Mouse (Mus musculus) megakaryocyte, embryonic 14.5 days (primary cell): ENCODE measurements at regions not wholly inside any gene's neighbourhood (a gene's known extent, or its start where the extent isn't known, plus 50 kb on each side); places are given as distances from the start of the nearest gene placed in this dataset.

Experiments
- H3K27me3 ChIP-seq: replicated peaks from 2 replicates; pipeline ENCODE3; 2012; ENCODE audit warnings: inconsistent platforms
- H3K36me3 ChIP-seq: replicated peaks from 2 replicates; pipeline ENCODE3; 2012; ENCODE audit warnings: low read length, inconsistent platforms, mixed read lengths
- H3K4me1 ChIP-seq: 2 replicates; pipeline ENCODE4 v1.6.1; 2012; ENCODE audit warnings: inconsistent platforms
- H3K4me3 ChIP-seq: replicated peaks from 2 replicates; pipeline ENCODE3; 2012; ENCODE audit warnings: moderate library complexity, mild to moderate bottlenecking, inconsistent platforms
- H3K9me3 ChIP-seq: 2 replicates; pipeline ENCODE4 v1.6.1; 2012; ENCODE audit warnings: inconsistent platforms
- FLI1 ChIP-seq: IDR thresholded peaks from 2 replicates; pipeline ENCODE4 v1.6.1; 2012; ENCODE audit warnings: low read length, inconsistent platforms, mixed read lengths
- GATA1 ChIP-seq: IDR thresholded peaks from 3 replicates; pipeline ENCODE4 v1.6.1; 2012; ENCODE audit warnings: mixed read lengths, low read length, inconsistent platforms, borderline replicate concordance

DNA sequence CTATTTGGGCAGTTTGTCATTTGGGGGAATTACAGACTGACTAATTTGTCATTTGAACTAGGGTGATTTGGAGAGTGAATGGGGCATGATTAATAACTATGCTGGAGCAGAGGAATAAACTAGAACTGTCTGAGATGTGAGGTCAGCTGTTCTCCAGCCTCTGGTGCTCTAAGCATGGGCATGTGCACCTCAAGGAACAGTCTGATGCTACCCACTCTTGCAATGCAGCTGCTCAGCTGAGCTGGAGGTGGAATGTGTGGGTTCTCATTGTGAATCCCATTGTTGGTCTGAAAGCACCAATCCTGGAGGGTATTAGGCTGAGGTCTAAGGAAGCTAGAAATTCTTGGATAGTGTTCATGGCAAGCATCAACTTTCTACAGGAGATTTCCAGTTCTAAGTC lies 192.8 kb upstream of the Slc30a5 start:
- TF ChIP-seq FLI1 (no peak), GATA1 (no peak)
- H3K4me3 ChIP-seq = no peak overlapping the region

DNA sequence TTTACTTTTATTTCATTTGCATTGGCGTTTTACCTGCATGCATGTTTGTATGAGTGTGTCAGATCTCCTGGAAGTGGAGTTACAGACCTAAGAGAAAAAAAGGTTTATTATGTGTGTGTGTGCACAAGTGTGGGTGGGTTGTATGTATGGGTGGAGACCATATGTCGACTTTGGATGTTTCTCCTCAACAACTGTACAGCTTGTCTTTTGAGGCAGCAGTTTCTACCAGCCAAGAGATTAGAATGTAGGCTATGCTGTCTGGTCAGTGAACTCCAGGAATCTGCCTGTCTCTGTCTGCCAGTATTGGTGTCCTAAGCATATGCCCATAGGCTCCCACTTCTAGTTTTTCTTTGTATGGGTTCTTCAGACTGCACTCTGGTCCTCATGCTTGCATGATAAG lies 192.3 kb upstream of the Slc30a5 start:
- peaks cover 9% of the 10 kb centered on the region for H3K27me3 ChIP-seq
- no peaks in the 10 kb centered on the region; the same call in 1 of the 2 replicates for H3K9me3 ChIP-seq
- H3K4me1 ChIP-seq = peaks cover 10% of the 10 kb centered on the region
- no peak overlapping the region for H3K4me3 ChIP-seq
- H3K36me3 ChIP-seq = no peaks in the 10 kb centered on the region
- no peak for TF ChIP-seq FLI1
- no peak for TF ChIP-seq GATA1

More for the DNA sequence above, 192.8 kb upstream of the Slc30a5 start:
- H3K9me3 ChIP-seq = no peaks in the 10 kb centered on the region
- peaks cover 9% of the 10 kb centered on the region for H3K27me3 ChIP-seq
- H3K36me3 ChIP-seq = no peaks in the 10 kb centered on the region
- H3K4me1 ChIP-seq = peaks cover 10% of the 10 kb centered on the region

DNA sequence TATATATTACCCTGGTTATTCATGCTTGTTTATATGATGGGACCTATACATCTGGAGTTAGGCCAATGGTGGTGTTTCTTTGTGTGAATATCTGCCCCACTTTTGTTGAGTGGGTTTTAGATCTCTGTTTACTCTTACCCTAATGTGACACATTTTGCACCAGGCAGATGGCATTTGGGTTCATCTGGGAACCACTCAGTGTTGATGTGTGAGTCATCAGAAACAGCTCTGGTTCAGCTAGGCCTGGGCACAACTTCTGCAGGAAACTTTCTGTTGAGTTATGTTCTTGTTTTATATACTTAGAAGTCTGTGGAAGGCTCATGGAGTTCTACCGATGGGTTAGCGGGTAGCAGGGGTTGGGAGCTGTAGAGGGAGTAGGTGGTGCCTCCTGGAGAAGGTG lies 191.7 kb upstream of the Slc30a5 start:
- no peak overlapping the region for H3K4me3 ChIP-seq
- TF ChIP-seq FLI1 = no peak
- no peak for TF ChIP-seq GATA1

DNA sequence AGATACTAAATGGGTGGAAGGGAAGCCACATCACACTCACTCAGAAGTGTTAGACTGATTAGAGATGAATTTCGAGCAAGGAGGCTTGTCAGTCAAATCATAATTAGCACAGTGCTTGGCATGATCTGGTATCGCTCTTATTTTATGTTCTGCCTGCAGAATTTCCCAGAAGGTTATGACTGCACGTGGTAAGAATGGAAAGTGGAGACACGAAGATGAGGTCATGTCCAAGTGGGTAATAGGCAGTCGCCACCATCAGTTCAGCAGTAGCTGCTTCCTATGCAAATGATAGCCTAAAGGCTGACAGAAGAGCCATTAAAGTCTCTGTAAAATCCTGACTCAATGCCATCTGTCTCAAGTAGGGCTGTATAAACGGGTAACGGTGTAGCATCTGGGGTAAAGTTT lies 186.0 kb upstream of the Slc30a5 start:
- H3K4me3 ChIP-seq = no peak overlapping the region
- H3K4me1 ChIP-seq = no peaks in the 10 kb centered on the region
- no peaks in the 10 kb centered on the region for H3K27me3 ChIP-seq
- H3K36me3 ChIP-seq = no peaks in the 10 kb centered on the region
- TF ChIP-seq FLI1 = no peak
- TF ChIP-seq GATA1 = no peak
- no peaks in the 10 kb centered on the region; the same call in 1 of the 2 replicates for H3K9me3 ChIP-seq

More for the DNA sequence above, 191.7 kb upstream of the Slc30a5 start:
- Histone ChIP-seq H3K4me1 (peaks cover 10% of the 10 kb centered on the region), H3K9me3 (no peaks in the 10 kb centered on the region; the same call in 1 of the 2 replicates), H3K36me3 (no peaks in the 10 kb centered on the region), H3K27me3 (peaks cover 9% of the 10 kb centered on the region)

DNA sequence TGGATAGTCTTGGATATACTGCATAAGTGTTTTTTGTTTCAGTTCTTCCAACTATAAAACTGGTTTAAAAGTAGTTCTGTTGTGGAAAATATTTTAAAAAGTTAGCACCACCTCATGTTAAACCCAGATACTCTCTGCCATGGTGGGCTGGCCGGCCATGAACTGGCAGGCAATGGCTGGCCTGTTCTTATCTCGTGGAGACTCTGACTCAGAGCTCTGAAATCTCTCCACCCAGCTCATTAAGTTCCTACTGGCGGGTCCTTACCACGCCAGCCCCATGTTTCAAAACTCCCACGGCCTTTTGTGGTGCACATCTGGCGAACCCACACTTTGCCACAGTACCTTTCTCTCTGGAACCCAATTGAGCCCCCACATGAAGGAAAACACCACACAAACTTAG lies 183.8 kb upstream of the Slc30a5 start:
- Histone ChIP-seq H3K9me3 (no peaks in the 10 kb centered on the region; the same call in 1 of the 2 replicates), H3K4me1 (no peaks in the 10 kb centered on the region), H3K36me3 (no peaks in the 10 kb centered on the region), H3K4me3 (no peak overlapping the region), H3K27me3 (no peaks in the 10 kb centered on the region)
- TF ChIP-seq GATA1 (no peak), FLI1 (no peak)

DNA sequence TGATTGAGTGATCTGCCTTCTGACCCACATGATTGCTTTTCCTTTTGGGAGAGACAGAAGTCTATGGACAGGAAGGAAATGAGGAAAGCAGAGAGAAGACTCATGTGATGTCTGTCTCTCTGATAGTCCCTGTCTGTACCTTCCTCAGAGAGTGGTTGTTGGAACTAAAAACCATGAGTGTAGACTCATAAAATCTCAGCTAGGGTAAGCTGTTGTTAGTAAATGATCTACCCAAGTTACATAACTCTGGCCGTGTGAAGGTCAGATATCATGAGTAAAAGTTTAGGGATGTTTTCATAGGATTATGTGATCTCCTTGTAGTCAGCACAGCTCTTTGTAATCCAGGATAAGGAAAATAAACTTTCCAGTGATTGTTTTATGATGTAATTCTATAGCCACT lies 183.0 kb upstream of the Slc30a5 start:
- Histone ChIP-seq H3K36me3 (no peaks in the 10 kb centered on the region), H3K4me1 (no peaks in the 10 kb centered on the region), H3K4me3 (no peak overlapping the region), H3K27me3 (no peaks in the 10 kb centered on the region), H3K9me3 (no peaks in the 10 kb centered on the region; the same call in 1 of the 2 replicates)
- TF ChIP-seq FLI1 (no peak), GATA1 (no peak)

DNA sequence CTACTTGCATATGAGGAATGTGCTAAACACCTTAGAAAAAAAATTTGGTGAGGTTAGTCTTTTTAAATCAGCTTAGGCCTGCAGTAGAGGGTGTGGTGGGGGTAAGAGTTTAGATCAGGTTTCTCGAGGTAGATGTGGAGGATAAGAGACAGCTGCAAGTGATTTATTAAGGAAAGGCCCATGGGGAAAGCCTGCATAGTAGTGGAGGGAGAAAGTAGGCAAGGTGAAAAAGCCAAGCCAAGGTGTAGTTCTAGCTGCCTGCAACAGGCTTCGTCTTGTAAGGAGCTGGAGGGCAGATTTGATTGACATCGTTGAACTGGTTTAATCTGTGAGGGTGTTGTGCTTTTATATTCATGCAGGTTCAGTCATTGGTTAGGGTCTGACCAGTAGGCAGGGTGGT lies 182.2 kb upstream of the Slc30a5 start:
- Histone ChIP-seq H3K4me3 (no peak overlapping the region), H3K4me1 (no peaks in the 10 kb centered on the region), H3K36me3 (no peaks in the 10 kb centered on the region), H3K27me3 (peaks cover 2% of the 10 kb centered on the region), H3K9me3 (peaks cover under 1% of the 10 kb centered on the region; the same call in 1 of the 2 replicates)
- TF ChIP-seq GATA1 (no peak), FLI1 (no peak)

DNA sequence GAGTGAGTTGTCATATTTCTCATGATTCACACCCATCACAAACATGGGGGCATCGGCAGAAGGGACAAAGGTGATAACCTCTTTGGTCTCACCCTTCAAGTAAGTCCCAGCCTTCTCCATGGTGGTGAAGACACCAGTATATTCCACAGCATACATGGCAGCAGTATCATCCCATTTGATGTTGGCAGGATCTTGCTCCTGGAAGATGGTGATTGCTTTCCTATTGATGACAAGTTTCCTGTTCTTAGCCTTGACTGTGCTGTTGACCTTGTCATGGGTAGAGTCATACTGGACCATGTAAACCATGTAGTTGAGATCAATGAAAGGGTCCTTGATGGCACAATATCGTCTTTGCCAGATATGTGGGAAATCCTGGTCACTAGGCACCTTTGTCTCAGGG lies 180.4 kb upstream of the Slc30a5 start:
- TF ChIP-seq GATA1 (no peak), FLI1 (no peak)
- peaks cover 7% of the 10 kb centered on the region for H3K9me3 ChIP-seq
- no peak overlapping the region for H3K4me3 ChIP-seq
- H3K4me1 ChIP-seq = no peaks in the 10 kb centered on the region
- peaks cover 3% of the 10 kb centered on the region for H3K27me3 ChIP-seq
- no peaks in the 10 kb centered on the region for H3K36me3 ChIP-seq

DNA sequence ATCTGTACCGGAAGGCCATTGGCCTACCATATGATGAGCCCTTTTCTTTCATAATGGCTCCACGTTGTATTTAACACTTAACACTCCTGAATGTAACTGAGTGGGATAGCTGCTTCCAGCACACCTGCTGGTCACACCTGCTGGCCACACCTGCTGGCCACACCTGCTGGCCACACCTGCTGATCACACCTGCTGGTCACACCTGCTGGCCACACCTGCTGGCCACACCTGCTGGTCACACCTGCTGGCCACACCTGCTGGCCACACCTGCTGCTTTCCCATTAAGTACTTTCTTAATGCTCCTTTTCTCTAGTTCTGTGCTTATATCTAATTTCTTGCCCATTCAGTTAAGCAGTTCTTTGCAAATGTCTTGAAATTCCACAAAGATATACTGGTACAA lies 157.4 kb upstream of the Slc30a5 start:
- Histone ChIP-seq H3K9me3 (no peaks in the 10 kb centered on the region), H3K36me3 (no peaks in the 10 kb centered on the region), H3K27me3 (no peaks in the 10 kb centered on the region), H3K4me3 (no peak overlapping the region), H3K4me1 (no peaks in the 10 kb centered on the region)
- no peak for TF ChIP-seq FLI1
- no peak for TF ChIP-seq GATA1

DNA sequence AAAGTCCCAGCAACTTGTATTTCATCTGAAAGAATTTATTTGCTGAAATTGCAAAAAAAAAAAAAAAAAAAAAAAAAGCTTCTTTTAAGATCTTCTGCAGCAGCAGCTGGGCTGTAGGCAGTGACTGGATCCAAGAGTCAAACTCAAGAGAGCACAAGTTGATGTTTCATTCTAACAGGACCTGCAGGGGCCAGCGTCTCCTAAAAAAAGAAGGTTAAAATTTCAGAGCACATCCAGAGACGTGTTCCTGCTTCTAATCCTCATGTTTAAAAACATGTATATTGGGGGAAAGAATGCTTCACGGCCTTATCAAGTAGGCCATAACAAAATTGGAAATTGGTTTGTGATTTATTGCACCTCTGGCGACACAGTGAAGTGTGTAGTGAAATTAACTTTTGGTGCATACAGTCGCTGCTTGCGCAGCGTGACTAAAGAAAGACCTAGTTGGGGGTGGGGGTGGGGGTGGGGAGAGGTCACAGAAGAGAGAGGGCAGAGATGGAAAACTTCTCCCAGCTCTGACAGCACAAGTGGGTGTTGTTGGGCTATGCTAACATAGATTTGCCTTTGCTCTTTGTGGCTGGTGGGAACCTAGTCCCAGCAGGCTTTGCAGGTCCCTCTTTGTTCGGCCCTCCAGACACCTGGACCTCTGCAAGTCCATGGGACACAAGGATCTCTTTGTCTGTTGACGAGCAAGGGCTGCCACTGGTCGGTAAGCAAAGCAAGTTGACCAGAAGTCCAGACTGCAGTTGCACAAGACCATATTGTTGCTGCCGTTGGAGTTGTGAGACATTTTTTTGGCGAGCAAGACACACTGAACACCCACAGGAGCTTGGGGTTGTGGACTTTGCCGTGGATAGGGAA lies 155.7 kb upstream of the Slc30a5 start:
- Histone ChIP-seq H3K9me3 (no peaks in the 10 kb centered on the region), H3K4me3 (no peak overlapping the region), H3K36me3 (no peaks in the 10 kb centered on the region), H3K27me3 (no peaks in the 10 kb centered on the region), H3K4me1 (no peaks in the 10 kb centered on the region)
- TF ChIP-seq FLI1 (no peak), GATA1 (no peak)

DNA sequence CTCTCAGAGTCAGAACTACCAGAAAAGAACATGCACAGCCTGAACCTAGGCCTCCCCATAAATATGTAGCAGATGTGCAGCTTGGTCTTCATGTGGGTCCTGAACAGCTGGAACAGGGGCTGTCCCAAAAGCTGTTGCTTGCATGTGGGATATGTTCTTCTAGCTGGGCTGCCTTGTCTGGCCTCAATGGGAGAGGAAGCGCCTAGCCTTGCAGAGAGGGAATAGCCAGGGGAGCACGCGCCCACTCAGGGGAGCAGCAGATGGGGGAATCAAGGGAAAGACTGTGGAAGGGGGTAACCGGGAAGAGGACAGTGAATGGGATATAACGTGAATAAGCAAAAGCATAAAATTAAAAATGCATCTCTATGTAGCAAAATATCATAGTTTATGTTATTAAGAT lies 154.9 kb upstream of the Slc30a5 start:
- Histone ChIP-seq H3K27me3 (no peaks in the 10 kb centered on the region), H3K4me1 (no peaks in the 10 kb centered on the region)

More for the DNA sequence above, 154.9 kb upstream of the Slc30a5 start:
- H3K4me3 ChIP-seq = no peak overlapping the region
- TF ChIP-seq FLI1 = no peak
- TF ChIP-seq GATA1 = no peak
- H3K9me3 ChIP-seq = no peaks in the 10 kb centered on the region
- no peaks in the 10 kb centered on the region for H3K36me3 ChIP-seq
